Mouse (Mus musculus): ENCODE results near the gene Stkld1. TPM values are rescaled to one million over a fixed set of nuclear protein-coding genes. Genes with fewer than 3 reads are reported as not detected.

Stkld1 gene
- polyA plus RNA-seq, 1 experiment: 0.03 TPM

GRCm38 (mm10) chr2:26997498-26997897, 63.7 kb downstream of the Stkld1 start:
- no peak overlapping the region for H3K4me3 ChIP-seq (replicated peaks)
- H3K36me3 ChIP-seq (replicated peaks; ENCODE audit: low read length): no peaks in the 10 kb centered on the region
- peaks cover 18% of the 10 kb centered on the region for H3K27me3 ChIP-seq (replicated peaks)
- no peak for TF ChIP-seq FLI1 (IDR thresholded peaks at IDR 0.05; ENCODE audit: low read length)
- TF ChIP-seq GATA1 (IDR thresholded peaks at IDR 0.05; ENCODE audit: borderline replicate concordance, low read length): no peak
- H3K4me1 ChIP-seq: no peaks in the 10 kb centered on the region; the same call in 1 of the 2 replicates
- H3K9me3 ChIP-seq: no peaks in the 10 kb centered on the region

GRCm38 (mm10) chr2:26997993-26998392, 64.1 kb downstream of the Stkld1 start:
- TF ChIP-seq GATA1 (IDR thresholded peaks at IDR 0.05; ENCODE audit: borderline replicate concordance, low read length) (no peak), FLI1 (IDR thresholded peaks at IDR 0.05; ENCODE audit: low read length) (no peak)
- no peaks in the 10 kb centered on the region for H3K36me3 ChIP-seq (replicated peaks; ENCODE audit: low read length)
- H3K4me3 ChIP-seq (replicated peaks): no peak overlapping the region
- no peaks in the 10 kb centered on the region; the same call in 1 of the 2 replicates for H3K4me1 ChIP-seq
- peaks cover 15% of the 10 kb centered on the region for H3K27me3 ChIP-seq (replicated peaks)
- H3K9me3 ChIP-seq: no peaks in the 10 kb centered on the region

Other genes starting within 250 kb of the Stkld1 start
- gene Abo, start 69.1 kb upstream of the Stkld1 start, polyA plus RNA-seq (2012; ENCODE audit: insufficient read depth, low replicate concordance): not detected in 2 replicates
- gene Surf6, start 31.2 kb upstream of the Stkld1 start, polyA plus RNA-seq (2012; ENCODE audit: insufficient read depth, low replicate concordance): 6.2 and 13.6 TPM in 2 replicates
- gene Med22, start 23.4 kb upstream of the Stkld1 start, polyA plus RNA-seq (2012; ENCODE audit: insufficient read depth, low replicate concordance): 29.1 and 39.9 TPM in 2 replicates
- 873 and 5,014 TPM in 2 replicates for gene Rpl7a, start 23.3 kb upstream of the Stkld1 start, polyA plus RNA-seq (2012; ENCODE audit: insufficient read depth, low replicate concordance)
- 3.6 and 5.9 TPM in 2 replicates for gene Surf2, start 17.7 kb upstream of the Stkld1 start, polyA plus RNA-seq (2012; ENCODE audit: insufficient read depth, low replicate concordance)
- gene Surf1, start 17.5 kb upstream of the Stkld1 start, polyA plus RNA-seq (2012; ENCODE audit: insufficient read depth, low replicate concordance): 14.4 and 22.6 TPM in 2 replicates
- gene Surf4, start 119 bp upstream of the Stkld1 start, polyA plus RNA-seq (2012; ENCODE audit: insufficient read depth, low replicate concordance): 144 and 194 TPM in 2 replicates
- 35.7 TPM in 1 of 2 replicates, not detected in the other for gene Rexo4, start 30.3 kb downstream of the Stkld1 start, polyA plus RNA-seq (2012; ENCODE audit: insufficient read depth, low replicate concordance)
- gene Adamts13, start 39.4 kb downstream of the Stkld1 start, polyA plus RNA-seq (2012; ENCODE audit: insufficient read depth, low replicate concordance): not detected in 2 replicates
- gene Cacfd1, start 75.9 kb downstream of the Stkld1 start, polyA plus RNA-seq (2012; ENCODE audit: insufficient read depth, low replicate concordance): 7.0 and 8.3 TPM in 2 replicates
- gene Slc2a6, start 94.0 kb downstream of the Stkld1 start, polyA plus RNA-seq (2012; ENCODE audit: insufficient read depth, low replicate concordance): 7.2 and 15.1 TPM in 2 replicates
- gene Mymk, start 138.1 kb downstream of the Stkld1 start, polyA plus RNA-seq (2012; ENCODE audit: insufficient read depth, low replicate concordance): not detected in 2 replicates
- not detected in 2 replicates for gene Adamtsl2, start 145.3 kb downstream of the Stkld1 start, polyA plus RNA-seq (2012; ENCODE audit: insufficient read depth, low replicate concordance)
- gene Fam163b, start 208.4 kb downstream of the Stkld1 start, polyA plus RNA-seq (2012; ENCODE audit: insufficient read depth, low replicate concordance): not detected in 2 replicates
- not detected in 2 replicates for gene Dbh, start 231.2 kb downstream of the Stkld1 start, polyA plus RNA-seq (2012; ENCODE audit: insufficient read depth, low replicate concordance)

All from megakaryocyte, embryonic 14.5 days (primary cell).